Mouse (Mus musculus) liver, embryonic 11.5 days (tissue): Measurements from ENCODE around the gene Ninj1. TPM values are rescaled to one million over a fixed set of nuclear protein-coding genes. Genes with fewer than 3 reads are reported as not detected.

Experiments used
- polyA plus RNA-seq: library from polyadenylated mRNA; unstranded; fragments of >200 nt; fragmentation: Nextera tagmentation; extraction: Ambion mirVana; gene quantifications from 2 replicates; pipeline ENCODE4 v1.2.1, GENCODE M21; 2014

Gene Ninj1
- polyA plus RNA-seq, 1 experiment from 2014 or later: 59.8 TPM

Other genes with a start within 250 kb of the Ninj1 start
- 33.1 and 38.0 TPM in 2 replicates for gene Fam120a, start 219.5 kb upstream of the Ninj1 start, polyA plus RNA-seq
- gene Wnk2, start 39.5 kb upstream of the Ninj1 start, polyA plus RNA-seq: 0.34 and 0.45 TPM in 2 replicates
- 23.1 and 26.2 TPM in 2 replicates for gene Card19, start 28.6 kb downstream of the Ninj1 start, polyA plus RNA-seq
- 4.4 and 5.2 TPM in 2 replicates for gene Susd3, start 61.2 kb downstream of the Ninj1 start, polyA plus RNA-seq
- 0.74 and 0.92 TPM in 2 replicates for gene Fgd3, start 132.8 kb downstream of the Ninj1 start, polyA plus RNA-seq
- 22.6 TPM in 2 replicates for gene Bicd2, start 154.1 kb downstream of the Ninj1 start, polyA plus RNA-seq
- gene Ippk, start 233.8 kb downstream of the Ninj1 start, polyA plus RNA-seq: 19.0 and 23.7 TPM in 2 replicates